Mouse (Mus musculus) urinary bladder, postnatal 10 days (tissue): Measurements from ENCODE around the gene Rxrb.
A peak's percentile ranks its signal among the peaks of the same experiment; 100 is the strongest.

ENCODE experiments used
- DNase-seq: peaks from one replicate; pipeline ENCODE4 v3.0.0; 2022; ENCODE audit warnings: low spot score

The Rxrb gene

DNA sequence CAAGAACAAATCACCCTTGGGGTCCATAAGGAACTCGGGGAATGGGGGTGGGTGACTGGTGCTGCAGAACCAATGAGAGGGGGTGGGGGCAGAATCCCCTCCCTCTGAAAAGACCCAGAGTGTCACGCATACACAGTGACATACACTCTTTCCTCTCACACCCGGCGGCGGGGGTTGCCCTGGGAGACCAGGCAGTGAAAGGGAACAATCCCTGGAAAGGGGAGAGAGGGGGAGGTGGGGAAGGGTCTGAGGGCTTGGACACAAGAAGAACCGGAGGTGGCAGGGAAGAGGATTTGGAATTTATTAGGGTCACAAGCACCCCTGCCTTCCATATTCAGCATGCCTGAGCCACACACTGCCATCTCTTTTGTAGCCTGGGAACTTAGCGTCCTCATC is 5.9 kb upstream of the Rxrb start:
- no peak for DNase-seq

DNA sequence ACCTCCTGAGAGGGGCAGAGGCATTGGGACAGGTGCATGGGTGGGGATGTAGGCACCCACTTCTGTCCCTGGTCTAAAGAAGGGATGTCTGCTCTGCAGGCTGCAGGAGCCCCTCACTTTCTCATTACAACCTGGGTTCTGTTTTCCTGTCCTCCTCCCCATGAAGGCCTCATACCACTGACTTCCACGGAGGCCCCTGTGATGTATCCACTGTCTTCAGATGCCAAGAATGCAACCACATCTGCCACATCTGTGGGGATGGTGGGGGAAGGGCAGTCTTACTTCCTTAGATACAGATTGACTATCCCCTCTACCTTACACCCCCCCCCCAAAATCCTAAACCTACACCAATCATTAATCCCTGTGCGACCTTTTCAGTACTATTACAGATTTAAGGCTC is 5.4 kb upstream of the Rxrb start:
- DNase-seq, result no peak

DNA sequence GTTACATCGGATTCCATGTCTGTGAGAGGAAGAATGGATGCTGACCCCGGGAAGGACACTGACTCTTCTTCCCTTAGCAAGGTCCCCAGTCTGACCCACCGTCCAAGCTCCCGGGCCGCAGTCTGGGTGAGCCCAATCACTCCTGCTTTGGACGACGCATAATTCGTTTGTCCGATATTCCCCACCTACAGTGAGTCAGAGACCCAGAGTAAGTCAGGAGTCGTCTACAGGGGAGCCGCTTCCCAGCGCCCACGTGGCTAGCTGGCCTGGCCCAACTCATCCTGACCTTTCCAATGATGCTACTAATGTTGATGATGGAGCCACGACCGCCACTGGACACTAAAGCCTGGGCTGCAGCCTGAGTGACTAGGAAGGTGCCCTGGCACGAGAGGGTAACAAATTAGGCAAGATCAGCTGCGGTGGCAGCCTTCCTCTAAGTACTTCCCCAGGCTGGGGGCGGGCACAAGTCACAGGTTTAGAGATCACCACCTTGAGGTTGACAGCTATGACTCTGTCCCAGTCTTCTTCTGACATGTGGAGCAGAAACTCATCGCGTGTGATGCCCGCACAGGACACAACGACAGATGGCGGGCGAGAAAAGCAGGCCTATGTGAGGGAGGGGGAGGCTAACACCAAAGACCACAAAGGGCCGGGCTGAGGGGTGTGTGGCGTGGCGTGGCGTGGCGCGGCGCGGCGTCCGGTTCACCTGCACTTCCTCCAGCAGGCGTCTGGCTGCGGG is 4.5 kb upstream of the Rxrb start:
- no peak for DNase-seq

DNA sequence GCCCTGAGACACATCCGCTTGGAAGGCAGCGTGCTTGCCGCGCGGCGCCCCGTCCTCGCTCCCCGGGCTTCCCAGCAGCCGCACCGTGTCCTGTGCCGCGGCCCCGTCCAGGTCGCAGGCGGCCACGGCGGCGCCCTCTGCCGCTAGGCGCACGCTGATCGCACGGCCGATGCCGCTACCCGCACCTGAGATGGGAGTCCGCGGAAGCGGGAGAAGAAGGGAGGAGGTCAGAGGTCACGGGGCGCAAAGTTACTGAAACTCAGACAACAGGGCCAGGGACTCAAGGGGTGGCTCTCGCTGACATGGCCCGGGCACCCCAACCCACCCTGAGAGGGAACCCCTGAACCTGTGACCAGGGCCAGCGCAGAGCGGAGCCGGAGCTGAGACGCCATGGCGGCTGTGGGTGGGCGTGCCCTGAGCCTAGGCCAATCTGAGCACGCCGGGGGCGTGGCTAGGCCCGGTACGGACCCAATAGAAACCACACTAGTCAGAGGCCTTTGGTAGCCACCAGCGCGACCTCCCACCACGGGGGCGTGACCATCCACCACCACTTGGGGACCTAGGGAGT is 3.9 kb upstream of the Rxrb start, which contains the start of gene H2-Ke6:
Gene H2-Ke6 (minus strand): TSS at position 405 of the 568 bp plus-strand sequence.
- DNase-seq, result peak; percentile 71

DNA sequence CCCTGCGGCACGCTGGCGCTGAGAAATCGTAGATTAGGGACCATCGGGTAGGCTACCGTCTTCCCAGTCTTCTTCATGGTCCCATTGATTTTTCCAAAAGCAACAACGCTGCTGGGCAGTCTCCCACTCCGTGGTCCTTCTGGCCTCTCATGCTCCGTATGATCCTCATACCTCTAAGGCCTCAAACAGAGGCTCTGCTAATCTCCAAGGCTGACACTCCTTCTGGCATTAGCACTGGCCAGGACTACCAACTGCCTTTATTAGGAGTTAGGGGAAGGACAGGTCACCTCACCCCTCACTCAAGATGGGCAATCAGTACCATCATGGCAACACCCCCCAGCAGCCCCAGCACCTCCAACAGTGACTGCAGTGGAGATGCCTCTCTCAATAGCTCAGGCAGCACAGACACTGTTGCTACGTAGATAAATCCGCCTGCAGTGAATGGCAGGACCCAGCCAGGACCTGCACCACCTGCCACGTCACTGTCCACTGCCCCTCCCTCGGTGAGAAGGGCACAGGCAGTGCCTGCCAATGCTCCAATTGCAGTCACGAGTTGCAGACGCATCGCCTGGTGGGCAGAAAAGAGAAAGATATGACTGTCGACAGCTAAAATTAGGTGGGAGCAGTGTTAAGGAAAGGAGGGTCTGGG is 3.0 kb upstream of the Rxrb start:
- DNase-seq, result no peak

DNA sequence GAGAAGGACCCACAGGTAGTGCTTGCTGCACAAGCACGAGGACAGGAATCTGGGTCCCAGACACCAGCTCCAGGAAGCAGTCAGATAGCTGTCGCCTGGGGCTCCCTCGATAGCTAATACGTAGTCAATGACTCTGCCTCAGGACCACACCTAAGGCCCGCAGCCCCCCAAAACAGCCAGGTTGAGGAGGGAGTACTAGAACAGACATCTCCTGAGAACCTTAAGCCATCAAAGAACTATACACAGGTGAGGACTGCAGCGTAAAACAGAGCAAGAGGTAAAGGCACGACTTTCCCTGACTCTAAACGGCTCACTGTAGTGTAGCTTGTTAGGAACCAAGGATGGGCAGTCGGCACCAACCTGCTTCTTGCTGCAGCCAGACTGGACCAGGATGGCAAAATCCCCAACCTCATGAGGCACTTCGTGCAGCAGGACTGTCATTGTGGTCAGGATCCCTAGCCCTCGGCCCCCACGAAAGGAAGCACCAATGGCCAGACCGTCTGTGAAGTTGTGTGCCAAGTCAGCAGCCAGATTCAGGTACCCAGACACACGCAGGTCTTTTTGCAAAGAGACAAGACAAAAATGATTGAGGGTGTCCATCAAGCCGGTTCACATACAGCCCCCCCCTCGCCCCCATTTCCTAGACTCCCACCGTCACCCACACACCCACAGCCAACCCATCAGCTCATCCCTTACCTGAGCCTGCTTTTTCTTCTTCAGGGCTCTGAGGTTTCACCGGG is 2.3 kb upstream of the Rxrb start:
- no peak for DNase-seq

DNA sequence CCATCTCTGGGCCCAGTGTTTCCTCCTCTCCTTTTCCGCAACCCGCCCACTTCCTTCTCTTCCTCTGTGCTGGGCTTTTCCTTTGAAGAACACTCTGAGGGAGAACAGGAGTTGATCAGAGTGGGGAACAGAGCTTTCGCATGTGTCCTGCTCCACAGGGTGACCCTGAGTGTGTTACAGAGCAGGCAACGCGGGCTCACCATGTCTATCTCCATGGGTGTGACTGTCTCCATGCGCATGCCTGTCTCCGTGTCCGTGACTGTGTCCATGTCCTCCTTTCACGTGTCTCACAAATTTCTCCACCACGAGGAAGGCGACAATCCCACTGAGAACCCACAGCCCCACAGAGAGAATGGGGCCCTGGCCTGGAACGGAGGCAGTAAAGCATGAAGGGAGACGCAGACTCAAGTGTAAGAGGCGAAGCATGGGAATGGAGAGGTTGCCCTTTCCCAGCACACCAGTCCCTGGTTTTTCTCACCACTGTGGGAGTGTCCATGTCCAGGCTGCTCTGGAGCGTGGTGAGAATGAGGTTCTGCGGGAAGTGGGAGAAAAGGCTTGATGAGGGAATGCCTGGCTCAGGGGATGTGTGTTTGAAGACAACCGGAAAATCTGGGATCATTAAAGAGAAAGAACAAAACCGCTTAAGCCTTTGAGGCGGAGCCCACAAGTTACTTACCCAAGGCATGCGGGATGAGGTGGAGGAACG is 1.6 kb upstream of the Rxrb start:
- no peak for DNase-seq

DNA sequence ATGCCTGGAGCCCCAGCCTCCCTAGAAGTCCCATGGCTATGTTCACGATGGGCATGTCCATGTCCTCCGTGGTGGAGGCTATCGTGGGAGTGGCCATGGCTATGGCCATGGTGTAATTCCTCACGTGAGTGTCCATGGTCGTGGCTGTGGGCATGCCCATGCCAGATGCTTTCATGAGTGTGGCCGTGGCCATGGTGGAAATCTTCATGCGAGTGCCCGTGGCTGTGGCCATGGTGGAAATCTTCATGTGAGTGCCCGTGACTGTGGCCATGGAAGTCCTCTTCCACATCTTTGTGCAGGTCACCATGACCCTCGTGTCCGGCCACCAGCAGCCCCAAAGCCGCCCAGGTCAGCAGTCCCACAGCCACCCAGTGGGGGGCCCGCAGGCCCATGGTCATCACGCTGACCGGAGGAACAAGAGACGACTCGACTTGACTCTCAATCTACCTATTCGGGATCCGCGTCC is 718 bp upstream of the Rxrb start:
- no peak for DNase-seq

DNA sequence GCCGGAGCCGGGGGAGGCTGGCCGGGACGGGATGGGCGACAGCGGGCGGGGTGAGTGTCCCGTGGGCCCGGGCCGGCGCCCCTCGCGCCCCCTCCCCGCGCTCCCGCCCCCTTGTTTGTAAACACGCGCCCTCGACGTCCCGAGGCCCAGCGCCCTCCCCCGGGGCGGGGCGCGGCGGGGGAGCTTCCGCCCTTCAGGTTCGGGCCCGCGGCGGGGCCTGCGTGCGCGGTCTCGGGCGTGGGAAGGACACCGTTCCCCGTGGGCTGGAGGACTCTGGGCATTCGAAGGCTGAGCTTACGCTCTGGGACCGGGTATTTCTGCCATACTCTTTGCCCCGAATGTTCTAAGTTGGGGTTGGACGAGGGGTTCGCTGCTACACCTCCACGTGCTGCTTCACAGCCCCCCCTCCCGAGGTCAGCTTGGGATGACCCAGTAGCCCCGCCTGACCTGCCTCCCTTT is 591 bp downstream of the Rxrb start:
- DNase-seq, result no peak

DNA sequence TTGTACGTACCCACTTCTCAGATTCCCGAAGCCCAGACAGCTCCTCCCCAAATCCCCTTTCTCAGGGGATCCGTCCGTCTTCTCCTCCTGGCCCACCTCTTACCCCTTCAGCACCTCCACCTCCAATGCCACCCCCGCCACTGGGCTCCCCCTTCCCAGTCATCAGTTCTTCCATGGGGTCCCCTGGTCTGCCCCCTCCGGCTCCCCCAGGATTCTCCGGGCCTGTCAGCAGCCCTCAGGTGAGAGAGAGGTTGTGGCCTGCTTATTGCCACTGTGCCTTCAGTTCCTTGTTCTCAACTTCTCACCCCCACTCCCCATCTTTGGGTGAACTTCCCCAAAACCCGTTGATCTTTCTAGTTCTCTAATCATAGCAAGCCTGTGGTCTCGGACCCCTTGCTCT is 1.2 kb downstream of the Rxrb start:
- DNase-seq, result no peak

DNA sequence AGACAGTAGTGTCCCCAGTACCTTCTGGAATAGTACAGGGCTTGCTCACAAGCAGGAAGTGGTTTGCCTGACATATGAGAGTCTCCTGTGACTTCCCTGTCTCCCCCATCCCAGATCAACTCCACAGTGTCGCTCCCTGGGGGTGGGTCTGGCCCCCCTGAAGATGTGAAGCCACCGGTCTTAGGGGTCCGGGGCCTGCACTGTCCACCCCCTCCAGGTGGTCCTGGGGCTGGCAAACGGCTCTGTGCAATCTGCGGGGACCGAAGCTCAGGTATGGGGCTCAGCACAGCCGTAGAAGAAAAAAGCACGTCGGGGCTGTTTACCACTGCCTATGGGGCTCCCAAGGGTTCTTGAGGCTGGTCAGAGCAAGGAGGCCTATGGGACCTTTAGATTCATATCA is 1.8 kb downstream of the Rxrb start:
- no peak for DNase-seq

DNA sequence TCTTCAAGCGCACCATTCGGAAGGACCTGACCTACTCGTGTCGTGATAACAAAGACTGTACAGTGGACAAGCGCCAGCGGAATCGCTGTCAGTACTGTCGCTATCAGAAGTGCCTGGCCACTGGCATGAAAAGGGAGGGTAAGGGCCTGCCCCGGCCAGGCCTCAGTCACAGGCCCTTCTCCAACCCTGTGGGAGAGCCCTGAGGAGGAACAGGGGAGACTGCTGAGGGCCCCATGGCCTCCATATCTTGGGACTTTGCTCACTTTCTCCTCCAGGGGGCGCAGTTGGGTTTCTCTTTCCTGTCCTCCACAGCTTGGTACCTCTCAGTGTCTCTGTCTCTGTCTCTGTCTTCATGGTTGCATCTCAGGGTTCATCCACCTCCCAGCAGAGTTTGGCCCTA is 2.5 kb downstream of the Rxrb start:
- no peak for DNase-seq

DNA sequence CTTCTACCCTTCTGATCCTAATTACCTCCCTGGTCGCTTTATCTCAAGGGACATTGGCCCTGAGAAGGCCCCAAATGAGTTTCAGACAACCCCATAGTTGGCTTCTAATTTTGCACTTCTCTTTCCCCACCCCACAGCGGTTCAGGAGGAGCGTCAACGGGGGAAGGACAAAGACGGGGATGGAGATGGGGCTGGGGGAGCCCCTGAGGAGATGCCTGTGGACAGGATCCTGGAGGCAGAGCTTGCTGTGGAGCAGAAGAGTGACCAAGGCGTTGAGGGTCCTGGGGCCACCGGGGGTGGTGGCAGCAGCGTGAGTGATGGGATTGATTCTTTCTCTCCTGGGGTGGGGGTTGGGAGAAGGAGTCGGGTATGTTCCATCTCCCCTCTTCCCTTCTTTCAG is 3.9 kb downstream of the Rxrb start:
- DNase-seq, result no peak

DNA sequence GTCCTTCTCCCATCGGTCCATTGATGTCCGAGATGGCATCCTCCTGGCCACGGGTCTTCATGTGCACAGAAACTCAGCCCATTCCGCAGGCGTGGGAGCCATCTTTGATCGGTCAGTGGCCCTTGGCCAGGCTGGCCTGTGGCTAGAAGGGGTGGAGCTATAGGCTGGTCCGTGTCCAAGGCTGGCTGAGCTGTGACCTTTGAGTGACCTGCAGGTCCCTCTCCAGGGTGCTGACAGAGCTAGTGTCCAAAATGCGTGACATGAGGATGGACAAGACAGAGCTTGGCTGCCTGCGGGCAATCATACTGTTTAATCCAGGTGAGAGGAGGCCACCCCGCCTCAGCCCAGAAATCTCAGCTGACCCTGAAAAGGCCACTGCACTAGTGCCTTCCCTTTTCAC is 5.0 kb downstream of the Rxrb start:
- no peak for DNase-seq

DNA sequence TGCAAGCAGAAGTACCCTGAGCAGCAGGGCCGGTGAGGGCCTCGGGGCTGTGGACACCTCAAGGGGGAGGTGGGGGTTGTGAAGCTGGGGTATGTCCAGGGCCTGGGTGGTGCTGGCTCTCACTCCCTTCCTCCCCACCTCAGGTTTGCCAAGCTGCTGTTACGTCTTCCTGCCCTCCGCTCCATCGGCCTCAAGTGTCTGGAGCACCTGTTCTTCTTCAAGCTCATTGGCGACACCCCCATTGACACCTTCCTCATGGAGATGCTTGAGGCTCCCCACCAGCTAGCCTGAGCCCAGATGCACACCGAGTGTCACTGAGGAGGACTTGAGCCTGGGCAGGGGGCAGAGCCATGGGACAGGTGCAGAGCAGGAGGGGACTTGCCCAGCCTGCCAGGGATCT is 5.6 kb downstream of the Rxrb start:
- DNase-seq, result no peak

DNA sequence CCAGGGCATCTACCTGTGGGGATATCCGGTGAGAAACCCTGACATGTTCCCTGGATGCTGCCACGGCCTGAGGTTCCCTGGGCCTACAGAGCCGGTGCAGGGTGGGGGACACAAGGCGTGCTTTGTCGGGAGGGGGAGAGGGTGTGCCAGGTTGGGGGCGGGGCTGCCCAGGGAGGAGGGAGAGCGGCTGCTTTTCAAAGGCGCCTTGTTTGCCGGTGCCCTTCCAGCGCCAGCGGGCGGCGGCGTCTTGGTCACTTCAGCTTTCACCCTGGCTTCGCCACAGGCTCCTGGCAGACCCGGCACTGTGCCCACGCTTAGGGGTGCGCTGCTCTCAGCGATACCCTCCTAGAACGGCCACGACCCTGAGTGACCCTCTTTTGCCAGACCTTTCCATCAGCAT is 6.8 kb downstream of the Rxrb start:
- DNase-seq, result no peak

DNA sequence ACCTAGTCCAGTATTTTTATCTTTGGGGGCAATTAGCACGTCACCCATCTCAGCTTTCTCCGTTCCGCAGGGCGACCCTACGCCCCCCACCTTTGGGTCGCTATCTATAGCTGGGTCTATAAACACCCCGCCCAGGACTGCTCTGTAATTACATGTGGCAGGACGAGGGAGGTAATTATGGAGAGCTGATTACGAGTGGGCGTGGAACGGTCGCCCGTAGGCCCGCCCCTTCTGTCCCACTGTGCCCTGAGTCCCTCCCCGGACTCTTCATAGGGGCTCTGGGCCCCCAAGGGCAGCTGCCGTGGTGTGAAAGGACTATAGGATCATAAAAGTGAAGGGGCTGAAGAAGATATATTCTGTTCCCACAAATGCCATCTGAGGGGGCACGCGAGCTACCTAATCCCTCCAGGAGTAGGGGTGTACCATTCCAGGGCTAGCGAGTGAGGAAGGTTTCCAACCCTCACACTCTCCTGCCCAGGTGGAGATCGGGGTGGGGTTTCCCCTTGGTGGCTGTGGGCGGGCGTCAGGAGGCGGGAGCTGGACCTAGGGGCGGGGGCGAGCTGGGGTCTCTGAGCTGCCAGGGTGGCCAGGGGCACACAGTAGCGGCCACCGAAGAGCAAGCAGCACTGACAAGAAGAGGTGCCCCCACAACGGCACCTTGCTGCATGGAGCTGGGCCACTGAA is 7.4 kb downstream of the Rxrb start, which contains the start of gene Col11a2:
Gene Col11a2 (plus strand): TSS at position 560 of the 684 bp plus-strand sequence.
- DNase-seq, result no peak

DNA sequence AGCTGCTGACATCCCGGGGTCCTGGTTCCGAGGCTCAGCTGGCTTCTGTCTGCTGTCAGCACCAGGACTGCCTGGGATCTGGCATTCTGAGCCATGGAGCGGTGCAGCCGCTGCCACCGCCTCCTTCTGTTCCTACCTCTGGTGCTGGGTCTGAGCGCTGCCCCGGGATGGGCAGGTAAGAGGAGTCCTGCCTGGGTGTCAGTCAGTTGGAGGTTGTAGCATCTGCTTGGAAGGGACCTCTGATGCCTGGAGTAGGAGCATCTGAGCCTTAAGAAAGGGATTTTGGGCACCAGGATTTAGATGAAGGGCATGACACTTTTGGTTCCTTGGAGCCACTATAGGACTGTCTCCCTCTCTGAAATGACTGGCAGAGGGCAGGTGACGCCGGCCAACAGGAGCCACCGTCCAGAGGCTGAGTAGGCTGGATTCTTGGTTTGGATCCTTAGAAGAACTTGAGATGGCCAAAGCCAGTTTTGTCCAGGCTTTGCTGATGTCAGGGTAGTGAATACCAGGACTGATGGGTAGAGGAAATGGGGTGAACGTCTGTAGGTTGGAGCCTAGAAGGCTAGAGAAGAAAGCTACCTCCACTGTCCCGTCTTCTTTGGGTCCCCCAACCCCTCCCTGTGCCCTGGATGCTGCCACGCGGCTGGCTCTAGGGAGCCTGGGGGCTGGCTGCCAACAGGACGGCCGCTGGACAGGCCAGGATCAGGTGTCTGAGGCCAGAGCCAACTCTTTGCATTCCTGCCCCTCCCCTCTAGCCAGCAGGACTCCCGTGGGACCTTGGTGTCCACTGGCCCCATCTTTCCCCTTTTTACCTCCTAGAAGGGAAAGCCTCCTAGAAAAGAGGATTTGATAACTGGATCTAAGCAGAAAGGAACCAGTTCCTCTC is 8.2 kb downstream of the Rxrb start:
- no peak for DNase-seq

DNA sequence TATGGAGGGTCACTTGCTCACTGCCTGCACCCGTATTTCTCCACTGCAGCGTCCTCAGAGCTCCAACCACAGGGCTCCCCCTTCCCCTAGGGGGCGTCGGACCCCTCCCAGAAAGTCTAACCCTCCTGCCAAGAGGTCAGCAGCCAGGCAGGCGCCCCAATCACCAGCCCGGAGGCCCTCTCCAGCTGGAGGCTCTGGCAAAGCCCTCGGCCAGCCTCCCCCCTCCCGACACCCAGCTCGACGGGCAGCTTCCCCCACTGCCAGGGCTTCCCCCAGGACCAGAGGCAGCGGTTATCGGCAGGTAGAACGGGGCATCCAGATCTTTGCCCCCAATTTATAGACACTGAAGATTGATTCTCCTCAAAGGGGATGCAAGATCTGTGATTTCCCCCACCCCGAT is 14.3 kb downstream of the Rxrb start:
- no peak for DNase-seq

DNA sequence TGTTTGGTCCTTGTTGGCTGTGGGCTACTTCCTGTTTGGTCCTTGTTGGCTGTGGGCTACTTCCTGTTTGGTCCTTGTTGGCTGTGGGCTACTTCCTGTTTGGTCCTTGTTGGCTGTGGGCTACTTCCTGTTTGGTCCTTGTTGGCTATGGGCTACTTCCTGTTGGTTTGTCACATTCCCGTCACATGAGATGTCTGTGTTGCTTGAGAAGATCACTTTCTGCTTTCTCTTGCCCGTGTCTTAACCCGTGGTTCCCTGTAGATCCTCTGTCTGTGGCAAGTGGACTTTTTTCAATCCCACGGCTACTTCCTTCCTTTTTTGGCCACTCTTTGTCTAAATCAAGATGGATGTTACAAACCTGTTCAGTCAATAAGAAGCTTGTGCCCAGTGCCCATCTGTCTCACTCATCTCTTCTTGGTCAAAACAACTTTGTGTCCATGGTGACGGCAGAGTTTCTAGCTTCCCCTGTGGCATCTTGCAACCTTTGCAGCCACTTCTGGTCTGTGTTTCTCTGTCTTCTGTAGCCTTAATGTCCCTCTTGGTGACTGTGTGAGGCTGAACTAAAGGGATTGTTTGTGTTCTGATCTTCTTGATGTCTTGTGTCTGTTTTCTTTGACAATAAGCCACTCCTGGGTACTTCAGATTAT is 15.9 kb downstream of the Rxrb start:
- DNase-seq, result no peak
